Mouse (Mus musculus): ENCODE data around the gene Cyp26b1.
"Not testable (repeated sequence)": the region's sequence is repeated elsewhere in the genome, so short reads cannot be mapped to it uniquely, and the experiment has no call there.

The Cyp26b1 gene

GRCm38 (mm10) chr6:84593693-84594092 lies at the start of gene Cyp26b1:
Gene Cyp26b1, minus strand, starts transcription at chr6:84593908.
- DNase-seq, result no peak

DNA sequence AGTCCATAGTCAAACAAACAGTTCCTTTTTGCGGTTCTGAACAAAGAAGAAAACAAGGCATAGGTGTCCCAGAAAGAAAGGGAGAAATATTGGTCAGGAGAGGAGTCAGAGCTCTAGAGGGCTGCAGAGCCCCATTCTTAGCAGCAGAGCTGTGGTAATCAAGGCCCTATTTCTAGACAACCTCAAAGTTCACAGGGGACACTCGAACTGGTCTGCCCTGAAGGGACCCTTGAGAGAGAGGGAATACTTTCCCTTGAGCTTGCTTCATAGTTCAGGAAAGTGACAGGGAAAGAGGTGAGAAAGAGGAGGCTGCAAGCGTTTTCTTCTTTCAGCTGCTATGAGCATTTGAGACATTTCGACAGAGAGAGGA lies 47.3 kb upstream of the Cyp26b1 start:
- no peak for DNase-seq

DNA sequence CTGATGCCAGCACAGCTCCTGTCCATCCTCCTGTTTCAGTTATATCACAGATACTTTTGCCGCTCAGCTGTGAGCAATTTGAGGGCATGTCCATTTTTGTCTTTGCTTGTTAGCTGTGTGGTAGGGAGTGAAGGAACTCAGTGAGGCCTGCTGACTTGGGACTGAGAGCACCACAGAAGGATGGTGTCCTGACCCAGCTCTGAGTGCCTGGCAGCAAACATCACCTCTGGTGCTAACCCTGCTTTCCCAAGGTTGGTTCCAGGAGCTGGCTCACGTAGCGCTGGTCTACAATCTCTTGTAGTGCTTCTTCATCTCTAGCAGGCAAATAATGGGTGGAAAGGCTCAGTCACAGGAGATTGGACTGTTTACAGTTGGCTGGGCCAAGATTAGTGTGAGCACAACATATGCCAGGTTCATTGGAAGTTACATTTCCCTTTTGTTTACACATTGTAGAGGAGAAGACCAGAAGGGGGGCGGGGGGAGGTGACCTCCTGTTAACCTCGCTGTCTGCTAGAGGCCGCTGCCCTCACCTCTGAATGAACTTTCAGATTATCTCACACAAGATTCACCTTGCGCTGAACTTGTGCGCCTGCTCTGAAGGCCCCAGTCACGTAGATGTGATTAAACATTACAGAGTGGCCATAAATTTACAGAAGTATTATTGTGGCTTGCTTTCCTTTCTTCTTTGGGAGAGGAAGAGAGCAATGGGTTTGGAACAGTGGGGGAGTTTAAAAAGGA lies 46.8 kb upstream of the Cyp26b1 start:
- no peak for DNase-seq

GRCm38 (mm10) chr6:84638206-84638605 lies 44.5 kb upstream of the Cyp26b1 start:
- no peak for DNase-seq

DNA sequence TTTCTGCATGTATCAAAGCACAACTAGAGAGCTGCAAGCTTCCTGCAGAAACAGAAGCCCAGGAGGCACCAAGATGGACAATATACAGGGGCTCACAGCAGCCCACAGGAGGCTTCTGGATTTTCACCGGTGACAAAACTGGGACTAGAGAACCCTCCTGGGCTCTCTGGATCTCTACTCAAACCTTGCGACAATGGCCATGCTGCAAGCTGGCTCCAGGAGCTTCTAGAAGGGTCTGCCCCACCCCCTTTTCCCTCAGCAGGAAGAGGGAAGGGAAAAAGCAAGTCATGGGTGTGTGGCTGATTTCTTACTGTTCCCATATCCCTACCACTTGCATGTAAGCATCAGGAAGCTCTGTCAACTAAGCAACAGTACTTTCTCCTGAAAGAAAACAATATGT lies 37.9 kb upstream of the Cyp26b1 start:
- no peak for DNase-seq

DNA sequence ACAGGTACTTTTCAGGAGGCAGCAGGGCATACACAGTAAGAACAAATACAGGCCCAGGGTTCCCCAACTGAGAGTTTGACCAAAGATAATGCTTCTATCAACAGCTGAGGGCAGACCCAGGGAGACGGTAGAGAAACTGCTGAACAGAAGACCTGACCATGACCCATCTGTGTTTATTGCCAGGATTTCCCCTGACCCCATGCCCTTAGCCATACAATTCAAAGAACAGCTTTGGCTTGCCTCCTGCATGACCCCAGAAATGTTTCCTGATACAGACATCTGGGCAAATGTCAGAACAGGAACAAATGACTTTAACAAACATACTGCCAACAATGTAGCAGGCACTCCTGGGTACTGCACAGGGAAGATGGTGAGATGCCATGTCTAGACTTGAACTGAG lies 36.6 kb upstream of the Cyp26b1 start:
- DNase-seq, result no peak

DNA sequence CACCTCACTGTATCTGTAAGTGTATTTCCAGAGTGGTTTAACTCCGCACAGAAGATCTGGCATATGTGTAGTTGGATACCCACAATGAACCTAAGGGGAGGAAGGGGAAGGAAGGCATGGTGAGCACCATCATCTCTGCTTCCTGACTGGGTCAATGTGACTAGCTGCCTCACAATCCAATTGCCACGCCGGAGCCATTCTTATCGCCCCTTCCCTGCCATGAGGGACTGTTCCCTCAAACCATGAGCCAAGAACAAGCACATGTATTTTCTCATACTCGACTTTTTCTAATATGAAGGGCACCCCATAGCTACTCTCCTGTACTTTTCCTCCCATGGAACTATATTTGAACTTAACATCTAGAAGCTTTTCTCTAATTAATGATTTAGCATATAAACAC lies 35.1 kb upstream of the Cyp26b1 start:
- no peak for DNase-seq

DNA sequence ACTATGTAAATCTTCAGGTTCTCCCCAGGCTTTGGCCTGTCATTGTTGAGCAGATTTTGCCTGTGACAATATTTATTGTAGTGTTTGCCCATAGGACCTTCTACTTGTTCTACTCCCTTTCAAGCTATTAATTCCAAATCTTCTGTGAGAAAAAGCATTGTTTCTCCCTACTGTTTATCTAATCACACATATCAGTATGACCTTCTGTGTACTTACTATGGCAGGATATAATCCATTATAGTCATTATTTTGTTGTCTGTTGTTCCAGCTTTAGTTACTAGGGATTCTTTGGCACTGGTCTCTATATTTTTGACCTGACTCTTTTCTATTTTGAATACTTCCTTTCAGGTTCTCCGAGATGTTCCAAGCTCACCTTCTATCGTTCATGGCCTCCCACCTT lies 32.7 kb upstream of the Cyp26b1 start:
- DNase-seq, result no peak

- DNase-seq, result no peak
Observed at GRCm38 (mm10) chr6:84619166-84619565, 25.5 kb upstream of the Cyp26b1 start.

GRCm38 (mm10) chr6:84617051-84617450 lies 23.3 kb upstream of the Cyp26b1 start:
- DNase-seq, result no peak

DNA sequence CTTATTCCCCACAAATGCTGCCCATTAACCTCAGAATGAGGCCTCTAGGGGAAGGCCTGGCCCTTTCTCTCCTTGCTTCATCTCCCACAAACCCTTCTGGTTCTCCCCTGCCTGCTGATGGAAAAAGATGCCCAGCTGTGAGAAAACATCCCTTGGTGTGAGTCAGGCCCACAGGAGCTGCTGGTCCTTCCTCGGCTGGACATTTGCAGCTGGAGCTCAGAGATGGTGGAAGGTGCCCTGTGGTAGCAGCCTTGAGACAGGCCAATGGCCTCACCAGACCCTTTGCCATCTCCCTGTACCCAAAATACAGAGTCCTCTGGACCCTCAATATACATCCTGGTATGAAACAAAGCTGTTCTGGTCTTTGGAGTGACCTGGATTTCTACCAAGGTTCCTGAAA lies 22.9 kb upstream of the Cyp26b1 start:
- no peak for DNase-seq

GRCm38 (mm10) chr6:84613561-84613960 lies 19.9 kb upstream of the Cyp26b1 start:
- no peak for DNase-seq

DNA sequence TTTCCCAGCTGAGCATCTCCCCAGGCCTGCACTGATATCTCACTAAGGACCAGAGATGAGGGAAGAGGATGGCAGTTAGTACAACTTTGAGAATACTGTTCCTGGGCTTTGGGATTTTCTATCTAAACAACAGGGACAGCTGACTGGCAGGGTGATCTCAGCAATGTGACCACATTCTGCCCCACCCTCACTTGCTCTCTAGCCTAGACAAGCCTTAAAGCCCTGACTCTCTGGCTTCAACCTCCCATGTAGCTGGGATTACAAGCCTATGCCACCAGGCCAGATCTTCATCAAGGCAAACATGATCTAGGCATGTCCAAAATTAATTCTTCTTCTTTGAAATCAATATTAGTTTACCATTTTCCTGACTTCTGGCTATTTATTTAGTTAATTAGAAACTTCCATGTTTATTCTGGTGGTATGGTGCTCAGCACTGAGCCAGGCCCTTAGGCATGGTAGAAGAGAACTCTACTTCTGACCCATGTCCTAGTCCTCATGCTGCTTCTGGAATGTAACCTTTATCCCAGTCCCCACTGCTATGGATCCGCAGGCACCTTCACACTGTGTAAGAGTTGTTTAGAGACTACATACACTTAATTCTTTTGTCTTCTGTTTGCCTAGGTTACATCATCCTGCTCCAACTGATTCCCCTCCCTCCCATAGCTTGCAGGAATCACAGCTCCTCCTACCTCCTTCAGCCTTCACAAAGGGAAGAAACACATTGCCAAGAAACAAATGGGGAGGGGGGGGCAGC lies 7.6 kb upstream of the Cyp26b1 start:
- DNase-seq, result no peak

GRCm38 (mm10) chr6:84599296-84599695 lies 5.6 kb upstream of the Cyp26b1 start:
- not testable (repeated sequence) for DNase-seq

- no peak for DNase-seq
Observed at GRCm38 (mm10) chr6:84598725-84599124, 5.0 kb upstream of the Cyp26b1 start.

GRCm38 (mm10) chr6:84594626-84595025 lies 918 bp upstream of the Cyp26b1 start:
- DNase-seq, result no peak

DNA sequence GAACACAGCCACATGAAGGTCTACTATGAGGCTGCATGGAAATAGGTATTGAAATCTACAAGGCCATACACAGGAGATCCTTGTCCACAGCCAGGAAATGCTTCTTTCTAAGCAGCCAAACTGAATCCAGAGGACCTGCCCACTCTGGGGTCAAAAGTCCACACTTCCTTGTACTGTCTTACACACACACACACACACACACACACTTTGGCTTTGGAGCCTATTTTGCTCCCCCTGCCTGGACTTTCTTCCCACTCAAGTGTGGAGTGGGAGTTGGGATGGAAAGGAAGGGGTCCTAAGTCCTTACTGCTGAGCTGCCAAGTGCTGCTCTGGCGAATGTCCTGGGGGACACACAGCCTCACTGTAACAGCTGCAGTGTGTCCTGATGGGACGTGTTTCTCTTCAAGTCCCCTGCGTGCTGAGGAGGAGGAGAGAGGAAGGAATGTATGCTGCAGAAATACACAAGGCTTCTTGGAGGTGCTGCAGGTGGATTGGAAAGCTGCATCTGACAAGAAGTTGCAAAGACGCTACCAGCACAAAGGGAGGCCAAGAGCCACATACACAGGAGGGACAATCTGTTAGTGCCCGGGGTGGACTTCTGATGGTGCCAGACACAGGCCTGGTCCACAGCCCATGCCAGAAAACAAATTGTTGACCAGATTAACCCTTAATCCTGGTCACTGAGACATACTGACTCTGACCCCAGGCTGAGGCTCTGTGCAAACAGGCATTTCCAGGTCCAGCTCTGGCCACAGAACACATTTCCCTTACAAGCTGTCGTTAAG lies 2.6 kb downstream of the Cyp26b1 start:
- no peak for DNase-seq

GRCm38 (mm10) chr6:84589742-84590686 lies 3.7 kb downstream of the Cyp26b1 start:
- DNase-seq, result peak; percentile 88

GRCm38 (mm10) chr6:84588895-84589652 lies 4.6 kb downstream of the Cyp26b1 start:
- DNase-seq, result no peak

DNA sequence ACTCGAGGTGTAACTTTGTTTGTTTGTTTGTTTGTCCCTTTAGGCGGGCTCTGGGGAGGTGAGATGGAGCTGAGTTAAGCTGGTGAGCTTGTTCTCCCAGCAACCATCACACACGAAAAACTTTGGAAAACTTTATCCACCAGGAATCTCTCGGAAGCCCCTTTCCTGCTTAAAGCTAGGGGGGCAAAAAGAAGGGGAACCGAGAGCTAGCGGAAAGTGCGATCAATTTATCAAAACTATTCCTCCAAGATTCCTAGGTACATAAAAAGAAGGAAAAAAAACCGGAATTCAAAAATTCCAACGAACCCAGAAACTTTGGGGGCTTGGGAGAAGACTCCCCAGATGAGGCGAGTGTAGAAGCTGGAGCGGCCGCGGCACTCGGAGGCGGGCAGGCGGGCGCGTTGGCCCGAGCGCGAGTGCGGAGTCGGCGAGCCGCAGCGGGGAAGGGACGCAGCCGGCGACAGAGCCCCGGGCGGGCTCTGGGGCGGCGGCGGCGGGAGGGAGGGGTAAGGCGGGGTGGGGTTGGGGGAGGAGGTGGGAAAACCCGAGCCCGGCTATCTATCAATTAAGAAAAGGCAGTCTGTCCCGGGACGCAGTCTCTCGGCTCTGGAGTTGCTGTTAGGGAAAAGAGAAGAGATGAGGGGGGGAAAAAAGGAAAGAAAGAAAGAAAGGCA lies 5.3 kb downstream of the Cyp26b1 start:
- no peak for DNase-seq

DNA sequence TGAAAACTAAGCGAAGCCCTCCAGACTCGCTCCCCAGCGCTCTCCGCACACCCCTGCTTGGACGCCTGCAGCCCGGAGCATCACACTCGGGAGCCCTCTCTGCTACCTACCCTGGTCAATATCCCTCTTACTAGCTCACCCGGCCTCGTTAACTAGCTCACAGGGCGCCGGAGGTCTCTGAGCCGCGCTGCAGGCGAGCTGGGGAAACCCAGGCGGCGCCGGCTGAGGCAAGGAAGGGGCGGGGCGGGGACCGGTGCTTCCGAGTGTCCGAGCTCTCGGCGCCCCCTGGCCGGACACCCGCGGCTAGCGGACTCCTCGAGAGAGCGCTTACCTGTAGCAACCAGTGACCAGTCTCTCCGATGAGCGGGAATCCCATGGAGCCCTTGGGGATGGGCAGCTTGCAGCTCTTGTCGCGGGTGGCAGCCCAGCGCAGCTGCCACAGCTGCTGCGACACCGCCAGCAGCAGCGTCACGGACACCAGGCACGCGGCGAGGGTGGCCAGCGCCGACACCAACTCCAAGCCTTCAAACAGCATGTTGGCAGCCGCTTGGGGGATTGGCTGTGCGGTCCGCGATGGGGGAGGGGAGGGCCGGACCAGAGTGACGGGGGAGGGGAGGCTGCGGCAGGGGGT lies 6.1 kb downstream of the Cyp26b1 start:
- no peak for DNase-seq

Measured in right cerebral cortex, postnatal 14 days (tissue).